Mouse (Mus musculus): ENCODE results near the gene Hpgd.
"Not testable (repeated sequence)": the region's sequence is repeated elsewhere in the genome, so short reads cannot be mapped to it uniquely, and the experiment has no call there.

The Hpgd gene

GRCm38 (mm10) chr8:56294373-56294877 lies at the start of gene Hpgd:
TSS of gene Hpgd (plus strand) at chr8:56294585.
- DNase-seq (ENCODE audit: low spot score in 2 of 2) = no peak

GRCm38 (mm10) chr8:56251728-56252127 lies 42.7 kb upstream of the Hpgd start:
- not testable (repeated sequence) for DNase-seq (ENCODE audit: low spot score in 2 of 2)

GRCm38 (mm10) chr8:56252314-56252713 lies 42.1 kb upstream of the Hpgd start:
- no peak for DNase-seq (ENCODE audit: low spot score in 2 of 2)

- no peak for DNase-seq (ENCODE audit: low spot score in 2 of 2)
These were observed 33.2 kb upstream of the Hpgd start for GRCm38 (mm10) chr8:56261190-56261589.

GRCm38 (mm10) chr8:56269687-56270663 lies 24.4 kb upstream of the Hpgd start:
- no peak for DNase-seq (ENCODE audit: low spot score in 2 of 2)

GRCm38 (mm10) chr8:56272934-56273333 lies 21.5 kb upstream of the Hpgd start:
- DNase-seq (ENCODE audit: low spot score in 2 of 2) = no peak

GRCm38 (mm10) chr8:56275316-56275715 lies 19.1 kb upstream of the Hpgd start:
- DNase-seq (ENCODE audit: low spot score in 2 of 2) = no peak

GRCm38 (mm10) chr8:56277810-56278528 lies 16.4 kb upstream of the Hpgd start:
- DNase-seq (ENCODE audit: low spot score in 2 of 2) = no peak

- DNase-seq (ENCODE audit: low spot score in 2 of 2) = no peak
These were observed 15.8 kb upstream of the Hpgd start for GRCm38 (mm10) chr8:56278545-56279063.

GRCm38 (mm10) chr8:56283936-56284335 lies 10.4 kb upstream of the Hpgd start:
- DNase-seq (ENCODE audit: low spot score in 2 of 2) = no peak

- no peak for DNase-seq (ENCODE audit: low spot score in 2 of 2)
These were observed 9.4 kb upstream of the Hpgd start for GRCm38 (mm10) chr8:56284957-56285356.

- no peak for DNase-seq (ENCODE audit: low spot score in 2 of 2)
These were observed 7.7 kb upstream of the Hpgd start for GRCm38 (mm10) chr8:56286717-56287116.

- DNase-seq (ENCODE audit: low spot score in 2 of 2) = no peak
These were observed 6.9 kb upstream of the Hpgd start for GRCm38 (mm10) chr8:56287370-56288072.

GRCm38 (mm10) chr8:56292318-56292717 lies 2.1 kb upstream of the Hpgd start:
- no peak for DNase-seq (ENCODE audit: low spot score in 2 of 2)

- no peak for DNase-seq (ENCODE audit: low spot score in 2 of 2)
These were observed 905 bp upstream of the Hpgd start for GRCm38 (mm10) chr8:56293480-56293879.

- DNase-seq (ENCODE audit: low spot score in 2 of 2) = no peak
These were observed 636 bp downstream of the Hpgd start for GRCm38 (mm10) chr8:56294886-56295555.

- DNase-seq (ENCODE audit: low spot score in 2 of 2) = no peak
These were observed 5.0 kb downstream of the Hpgd start for GRCm38 (mm10) chr8:56299421-56299820.

GRCm38 (mm10) chr8:56301303-56301702 lies 6.9 kb downstream of the Hpgd start:
- DNase-seq (ENCODE audit: low spot score in 2 of 2) = not testable (repeated sequence)

- no peak for DNase-seq (ENCODE audit: low spot score in 2 of 2)
These were observed 10.2 kb downstream of the Hpgd start for GRCm38 (mm10) chr8:56304595-56304994.

GRCm38 (mm10) chr8:56313622-56314021 lies 19.2 kb downstream of the Hpgd start:
- no peak for DNase-seq (ENCODE audit: low spot score in 2 of 2)

GRCm38 (mm10) chr8:56315189-56315588 lies 20.8 kb downstream of the Hpgd start:
- DNase-seq (ENCODE audit: low spot score in 2 of 2) = no peak

Measured in spleen, postnatal 36 days (tissue).